8 mouse cellular contexts compared by ENCODE assay signal in the genomic region with DNA sequence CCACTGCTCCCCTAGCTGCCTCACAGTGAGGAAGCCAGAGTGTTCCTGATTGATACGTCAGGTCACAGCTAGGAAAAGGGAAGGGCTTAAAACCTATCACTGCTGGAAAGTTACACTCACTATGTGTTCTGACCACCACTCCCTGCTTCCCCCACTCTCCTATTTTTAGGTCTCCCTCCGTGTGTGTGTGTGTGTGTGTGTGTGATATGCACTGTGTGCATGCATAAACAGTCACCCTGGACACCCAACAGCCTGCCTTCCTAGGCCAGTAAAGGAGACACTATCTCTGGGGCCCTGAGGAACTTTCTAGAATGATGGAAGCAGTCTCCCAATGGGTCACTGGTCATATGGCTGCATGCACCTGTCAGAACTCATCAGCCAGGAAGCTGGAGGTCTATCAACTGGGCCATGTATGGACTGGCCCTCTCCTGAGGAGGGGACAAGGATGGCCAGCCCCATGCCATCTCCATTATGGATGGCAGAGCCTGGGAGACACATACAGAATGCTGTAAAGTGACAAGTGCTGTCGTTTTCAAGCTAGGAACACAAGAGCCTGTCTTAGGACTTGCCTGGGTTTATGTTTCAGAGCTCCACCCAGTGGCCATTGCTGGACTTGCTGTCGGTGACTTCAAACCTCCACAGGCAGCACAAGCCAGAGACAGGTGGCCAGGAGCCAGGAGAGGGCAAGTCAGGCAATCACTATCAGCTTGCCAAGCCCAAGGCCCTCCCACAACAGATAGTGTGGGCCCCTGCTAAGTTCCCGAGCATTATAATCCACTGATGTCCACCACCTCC. TPM values are rescaled to one million over a fixed set of nuclear protein-coding genes. Genes with fewer than 3 reads are reported as not detected.
DNase-seq lines count a peak whose midpoint lies in the region; ATAC-seq lines count a peak whose summit lies in the region.

No protein-coding gene starts in this region.

- no peak overlapping the region for H3K9ac ChIP-seq in intestine, embryonic 15.5 days

- H3K36me3 ChIP-seq in intestine, embryonic 15.5 days = no peaks in the 10 kb centered on the region

- intact Hi-C loops in left cerebral cortex, postnatal 14 days (cut with DNase I) = loop anchor here (2.0 kb wide), 1 partner anchor 33 kb away; no protein-coding TSS in a partner anchor

- no peaks in the 10 kb centered on the region for H3K9me3 ChIP-seq in intestine, embryonic 15.5 days

- 0 out of 2 replicates have a peak, but pooled peaks cover 7% of the 10 kb centered on the region for H3K4me1 ChIP-seq in intestine, embryonic 15.5 days (replicated peaks)

- no peak overlapping the region for H3K4me2 ChIP-seq in intestine, embryonic 15.5 days (replicated peaks)

- 31% methylated on average over 5 of the region's 5 CpGs for WGBS in intestine, embryonic 15.5 days

- H3K27ac ChIP-seq in intestine, embryonic 15.5 days = no peak overlapping the region

- ATAC-seq in activated CD4-positive, CD25-positive, alpha-beta regulatory T cell, adult 4 months = peak; percentile 90
- peak; percentile 87 for ATAC-seq in common myeloid progenitor, adult 5-6 weeks (replicated peaks; ENCODE audit: low read depth, poor library complexity, severe bottlenecking)
- peak; percentile 74 for ATAC-seq in intestine, embryonic 15.5 days
- ATAC-seq in megakaryocyte-erythroid progenitor cell, adult 5-6 weeks (replicated peaks; ENCODE audit: low FRiP score, low TSS enrichment, poor library complexity, severe bottlenecking) = peak; percentile 87

- no peaks in the 10 kb centered on the region for H3K27me3 ChIP-seq in intestine, embryonic 15.5 days (replicated peaks)

- peak; percentile 92 for DNase-seq in gastrocnemius, postnatal 25 days
- DNase-seq in left cerebral cortex, postnatal 14 days (ENCODE audit: low spot score in 2 of 2) = peak; percentile 93 to 97
- peak; percentile 88 for DNase-seq in right cerebral cortex, postnatal 25 days
- peak; percentile 86 to 93 for DNase-seq in urinary bladder, postnatal 36 days (ENCODE audit: low spot score in 2 of 2)

- H3K4me3 ChIP-seq in intestine, embryonic 15.5 days (replicated peaks) = no peak overlapping the region

RNA-seq across cellular contexts. Expression of a gene that starts 6.9 kb away (rescaled TPM):
- polyA plus RNA-seq in activated CD4-positive, CD25-positive, alpha-beta regulatory T cell, adult 4 months (2017; shearing (Covaris generic)) = not detected
- total RNA-seq in common myeloid progenitor, adult 5-6 weeks (2017) = 0.53 and 1.6 TPM in 2 replicates
- total RNA-seq in gastrocnemius, postnatal 25 days (2021) = under 1 TPM; 0.32 to 0.61 TPM
- 0.81 and 0.85 TPM in 2 replicates for polyA plus RNA-seq in intestine, embryonic 15.5 days (2015; fragmentation: Nextera tagmentation; extraction: Ambion mirVana)
- total RNA-seq in left cerebral cortex, postnatal 14 days (2021) = under 1 TPM in 1 of 2 experiments, not detected in 1; 0.23 TPM
- total RNA-seq in megakaryocyte-erythroid progenitor cell, adult 5-6 weeks (2014; fragmentation: Nextera tagmentation) = 0.79 TPM in 1 of 2 replicates, not detected in the other
- 0.08 TPM in 1 of 2 replicates, not detected in the other for total RNA-seq in megakaryocyte-erythroid progenitor cell, adult 5-6 weeks (2017)

RNA-seq across cellular contexts. Expression of a gene that starts 20.7 kb away (rescaled TPM):
- polyA plus RNA-seq in activated CD4-positive, CD25-positive, alpha-beta regulatory T cell, adult 4 months (2017; shearing (Covaris generic)) = 1 to 10 TPM; 8.1 to 8.8 TPM
- 4.9 and 5.4 TPM in 2 replicates for total RNA-seq in common myeloid progenitor, adult 5-6 weeks (2017)
- total RNA-seq in gastrocnemius, postnatal 25 days (2021) = 10 to 100 TPM; 23.5 to 23.6 TPM
- polyA plus RNA-seq in intestine, embryonic 15.5 days (2015; fragmentation: Nextera tagmentation; extraction: Ambion mirVana) = 2.2 and 2.7 TPM in 2 replicates
- 10 to 100 TPM; 11.0 to 11.3 TPM for total RNA-seq in left cerebral cortex, postnatal 14 days (2021)
- 7.5 and 7.9 TPM in 2 replicates for total RNA-seq in megakaryocyte-erythroid progenitor cell, adult 5-6 weeks (2014; fragmentation: Nextera tagmentation)
- 5.3 and 6.0 TPM in 2 replicates for total RNA-seq in megakaryocyte-erythroid progenitor cell, adult 5-6 weeks (2017)

RNA-seq across cellular contexts. Expression of a gene that starts 24.8 kb away (rescaled TPM):
- not detected for polyA plus RNA-seq in activated CD4-positive, CD25-positive, alpha-beta regulatory T cell, adult 4 months (2017; shearing (Covaris generic))
- total RNA-seq in common myeloid progenitor, adult 5-6 weeks (2017) = not detected in 2 replicates
- 1 to 10 TPM in 1 of 2 experiments, under 1 TPM in 1; 0.82 to 1.6 TPM for total RNA-seq in gastrocnemius, postnatal 25 days (2021)
- polyA plus RNA-seq in intestine, embryonic 15.5 days (2015; fragmentation: Nextera tagmentation; extraction: Ambion mirVana) = 2.1 TPM in 2 replicates
- 1 to 10 TPM; 4.4 to 4.7 TPM for total RNA-seq in left cerebral cortex, postnatal 14 days (2021)
- total RNA-seq in megakaryocyte-erythroid progenitor cell, adult 5-6 weeks (2014; fragmentation: Nextera tagmentation) = not detected in 2 replicates
- total RNA-seq in megakaryocyte-erythroid progenitor cell, adult 5-6 weeks (2017) = not detected in 2 replicates

RNA-seq across cellular contexts. Expression of a gene that starts 45.7 kb away (rescaled TPM):
- polyA plus RNA-seq in activated CD4-positive, CD25-positive, alpha-beta regulatory T cell, adult 4 months (2017; shearing (Covaris generic)) = not detected
- total RNA-seq in common myeloid progenitor, adult 5-6 weeks (2017) = not detected in 2 replicates
- total RNA-seq in gastrocnemius, postnatal 25 days (2021) = not detected
- polyA plus RNA-seq in intestine, embryonic 15.5 days (2015; fragmentation: Nextera tagmentation; extraction: Ambion mirVana) = 23.5 and 25.8 TPM in 2 replicates
- total RNA-seq in left cerebral cortex, postnatal 14 days (2021) = not detected
- total RNA-seq in megakaryocyte-erythroid progenitor cell, adult 5-6 weeks (2014; fragmentation: Nextera tagmentation) = not detected in 2 replicates
- not detected in 2 replicates for total RNA-seq in megakaryocyte-erythroid progenitor cell, adult 5-6 weeks (2017)

RNA-seq across cellular contexts. Expression of a gene that starts 46.9 kb away (rescaled TPM):
- polyA plus RNA-seq in activated CD4-positive, CD25-positive, alpha-beta regulatory T cell, adult 4 months (2017; shearing (Covaris generic)) = 10 to 100 TPM; 62.8 to 67.6 TPM
- 10.9 and 17.8 TPM in 2 replicates for total RNA-seq in common myeloid progenitor, adult 5-6 weeks (2017)
- 10 to 100 TPM; 74.4 to 86.5 TPM for total RNA-seq in gastrocnemius, postnatal 25 days (2021)
- polyA plus RNA-seq in intestine, embryonic 15.5 days (2015; fragmentation: Nextera tagmentation; extraction: Ambion mirVana) = 162 and 168 TPM in 2 replicates
- total RNA-seq in left cerebral cortex, postnatal 14 days (2021) = 10 to 100 TPM; 79.8 to 82.2 TPM
- total RNA-seq in megakaryocyte-erythroid progenitor cell, adult 5-6 weeks (2014; fragmentation: Nextera tagmentation) = 40.4 and 41.7 TPM in 2 replicates
- 27.4 and 43.8 TPM in 2 replicates for total RNA-seq in megakaryocyte-erythroid progenitor cell, adult 5-6 weeks (2017)
